Mouse (Mus musculus) B cell, adult 2 months (primary cell): ENCODE results near the gene Nr2f1.

Source experiments
- DNase-seq, 2 experiments: peaks; one replicate each; pipeline ENCODE4 v3.0.0; 2022

Nr2f1 gene

DNA sequence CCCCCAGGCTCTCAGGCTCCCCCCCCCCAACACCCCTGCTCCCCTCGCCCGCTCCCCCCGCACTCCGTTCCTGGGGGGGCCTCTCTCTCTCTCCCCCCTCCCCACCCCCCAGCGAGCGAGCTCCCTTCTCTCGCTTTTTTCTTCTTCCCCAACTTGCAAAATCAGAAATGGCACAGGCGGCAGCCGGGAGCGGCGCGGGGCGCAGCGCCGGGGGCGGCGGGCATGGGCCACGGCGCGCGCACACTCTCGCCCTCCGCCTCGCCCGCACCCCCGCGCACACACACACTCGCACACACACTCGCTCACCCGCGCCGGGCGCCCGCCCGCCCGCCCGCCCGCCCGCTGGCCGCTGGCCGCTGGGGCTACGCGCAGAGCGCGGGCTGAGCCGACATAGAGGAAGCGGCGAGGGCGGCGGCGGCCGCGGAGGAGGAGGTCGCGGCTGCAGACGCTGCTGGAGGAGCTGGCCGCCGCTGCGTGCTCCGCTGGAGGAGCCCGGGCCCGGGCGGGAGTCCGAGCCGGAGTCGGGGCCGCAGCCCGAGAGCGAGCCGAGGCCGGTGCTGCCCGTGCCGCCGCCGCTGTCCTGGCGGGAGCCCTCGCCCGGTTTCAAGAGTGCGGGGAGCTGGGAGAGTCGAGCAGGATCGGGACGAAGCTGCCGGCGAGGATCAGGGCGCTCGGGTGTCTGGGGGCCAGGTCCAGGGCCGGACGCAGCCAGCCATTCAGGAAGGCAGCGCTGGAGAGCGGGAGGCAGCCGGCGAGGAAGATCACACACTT is 501 bp downstream of the Nr2f1 start:
- no peak for DNase-seq

DNA sequence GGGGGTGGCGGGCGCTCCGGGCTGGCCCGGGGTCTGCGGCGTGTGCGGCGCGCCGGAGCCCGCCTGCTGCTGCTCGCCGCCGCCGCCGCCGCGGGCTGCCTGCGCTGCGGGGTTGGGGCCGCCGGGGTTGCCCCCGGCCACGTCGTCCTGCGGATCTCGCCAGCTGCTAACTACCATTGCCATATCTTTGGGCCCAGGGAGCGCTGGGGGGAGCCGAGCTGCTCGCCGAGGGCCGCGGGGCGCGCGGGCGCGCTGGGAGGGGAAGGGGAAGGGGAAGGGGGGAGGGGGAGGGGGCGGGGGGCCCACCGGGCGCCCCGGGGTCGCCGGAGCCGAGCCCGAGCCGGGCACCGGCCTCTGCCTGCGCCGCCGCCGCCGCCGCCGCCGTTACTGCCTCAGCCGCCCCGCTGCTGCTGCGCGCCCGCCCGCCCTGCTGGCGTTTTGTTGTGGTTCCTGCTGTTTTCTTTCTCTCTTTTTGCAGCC is 1.1 kb downstream of the Nr2f1 start:
- DNase-seq = no peak

DNA sequence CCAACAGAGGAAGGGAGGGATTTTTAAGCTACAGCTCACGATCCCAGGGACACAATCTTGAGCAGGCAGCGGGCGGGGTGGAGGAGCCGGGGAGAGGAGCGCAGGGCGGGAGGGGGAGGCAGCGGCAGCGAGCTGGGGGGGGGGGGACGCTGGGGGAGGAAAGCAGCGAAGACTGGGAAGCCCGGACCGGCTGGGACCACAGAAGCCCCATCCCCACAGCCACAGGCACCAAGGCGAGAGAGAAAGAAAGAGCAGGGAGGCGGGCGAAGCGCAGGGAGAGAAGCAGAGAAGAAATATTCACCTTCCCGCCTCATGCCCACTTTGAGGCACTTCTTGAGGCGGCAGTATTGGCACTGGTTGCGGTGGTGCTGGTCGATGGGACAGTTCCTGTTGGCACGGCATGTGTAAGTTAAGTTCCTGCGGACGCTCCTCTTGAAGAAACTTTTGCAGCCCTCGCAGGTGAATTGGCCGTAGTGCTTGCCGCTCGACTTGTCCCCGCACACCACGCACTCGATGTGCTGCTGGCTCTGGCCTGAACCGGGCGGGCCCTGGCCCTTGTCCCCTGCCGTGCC is 1.7 kb downstream of the Nr2f1 start:
- DNase-seq = no peak

DNA sequence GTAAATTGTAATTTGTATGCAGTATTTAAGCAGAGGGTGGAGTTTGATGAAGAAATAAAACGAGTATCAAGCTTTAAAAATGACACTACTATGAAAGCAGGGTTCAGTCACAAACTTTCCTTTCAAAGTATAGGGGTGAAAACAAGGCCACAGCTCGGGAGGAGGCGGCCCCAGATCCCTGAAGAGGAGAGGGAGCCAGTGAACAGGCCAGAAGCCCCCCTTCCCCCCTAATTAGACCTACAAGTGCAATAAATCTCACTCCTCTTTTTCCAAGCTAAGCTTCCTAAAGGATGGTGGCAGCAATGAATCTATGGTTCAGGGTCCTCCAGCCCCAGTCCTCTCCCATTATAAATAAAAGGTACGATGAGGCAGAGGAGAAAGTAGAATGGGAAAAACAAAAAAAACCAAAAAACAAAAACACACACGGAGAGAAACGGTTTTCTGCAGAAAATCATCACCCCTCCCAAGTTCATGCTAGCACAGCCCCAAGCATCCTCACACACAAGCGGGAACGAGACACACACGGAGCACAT is 2.2 kb downstream of the Nr2f1 start:
- DNase-seq = no peak

DNA sequence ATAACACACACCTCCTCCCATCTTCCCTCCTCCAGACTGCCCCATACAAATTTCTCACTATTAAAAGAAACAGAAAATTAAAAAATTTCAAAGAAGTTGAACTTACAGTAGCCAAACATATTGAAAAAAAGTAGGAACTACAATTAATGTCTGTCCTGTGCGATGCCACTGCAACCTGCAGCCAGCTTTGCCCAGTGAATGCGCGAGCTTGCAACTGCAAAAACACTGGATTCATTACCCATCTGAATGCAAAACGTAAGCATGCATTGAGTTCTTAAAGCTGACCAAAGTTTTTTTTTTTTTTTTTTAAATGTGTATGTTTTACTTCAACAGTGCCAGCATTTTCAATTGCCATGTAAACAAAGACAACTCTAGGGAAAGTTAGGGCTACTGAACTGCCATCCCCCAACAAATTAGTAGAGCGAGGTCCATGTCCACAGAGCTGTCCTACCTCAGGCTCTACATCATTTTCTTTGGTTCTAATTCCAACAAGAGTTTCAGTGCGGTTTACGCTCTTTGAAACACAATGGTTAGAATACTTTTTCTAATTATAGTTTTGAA is 3.2 kb downstream of the Nr2f1 start:
- DNase-seq = no peak

DNA sequence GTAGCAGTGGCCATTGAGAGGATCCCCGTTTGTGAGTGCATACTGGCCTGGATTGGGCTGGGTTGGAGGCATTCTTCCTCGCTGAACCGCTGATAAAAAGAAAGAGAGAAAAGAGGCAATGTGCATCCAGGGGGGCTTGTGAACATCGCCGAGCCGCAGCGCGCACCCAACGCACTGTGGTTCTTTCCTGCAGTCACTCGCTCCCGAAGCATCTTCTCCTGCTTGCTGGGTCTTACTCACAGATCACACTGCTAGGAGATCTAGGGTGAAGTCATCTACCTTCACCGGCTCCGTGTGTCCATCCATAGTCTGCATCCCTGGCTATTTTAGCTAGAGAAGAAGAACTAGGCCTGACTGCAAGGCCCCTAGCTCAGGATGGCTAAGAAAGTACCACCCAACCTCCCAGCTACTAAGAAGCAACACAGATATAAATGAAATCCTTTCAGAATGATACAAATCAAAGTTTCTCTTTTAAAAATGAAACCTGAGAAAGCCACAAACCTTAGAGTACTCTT is 3.9 kb downstream of the Nr2f1 start:
- DNase-seq = no peak

DNA sequence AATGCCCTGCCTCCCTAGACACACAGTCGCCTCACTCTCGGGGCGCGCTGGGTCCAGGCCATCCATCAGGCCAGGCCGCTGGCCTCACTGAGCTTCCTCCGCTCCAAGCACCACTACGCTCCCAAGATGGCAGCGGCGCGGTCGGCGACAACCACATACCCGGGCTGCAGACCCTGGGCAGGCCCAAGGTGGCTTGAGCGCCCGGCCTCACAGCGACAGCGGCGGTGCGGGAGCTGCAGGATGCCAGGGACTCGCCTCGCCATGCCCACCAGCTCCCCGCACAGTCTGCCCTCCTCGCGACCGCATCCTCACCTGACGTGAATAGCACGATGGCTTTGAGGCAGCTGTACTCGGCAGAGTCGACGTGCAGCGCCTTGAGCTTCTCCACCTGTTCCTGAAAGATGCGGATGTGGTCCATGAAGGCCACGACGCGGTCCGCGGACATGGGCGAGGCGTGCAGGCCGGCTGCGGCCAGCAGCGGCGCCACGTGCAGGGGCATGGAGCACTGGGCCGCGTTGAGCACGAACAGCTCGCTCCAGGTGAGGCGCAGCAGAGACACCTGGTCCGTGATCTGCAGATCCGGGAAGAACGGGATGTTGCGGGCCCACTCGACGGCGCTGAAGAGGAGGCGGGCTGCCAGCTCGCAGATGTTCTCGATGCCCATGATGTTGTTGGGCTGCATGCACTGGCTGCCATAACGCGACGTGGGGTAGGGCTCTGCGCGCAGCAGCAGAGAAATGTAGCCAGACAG is 4.5 kb downstream of the Nr2f1 start:
- no peak for DNase-seq

DNA sequence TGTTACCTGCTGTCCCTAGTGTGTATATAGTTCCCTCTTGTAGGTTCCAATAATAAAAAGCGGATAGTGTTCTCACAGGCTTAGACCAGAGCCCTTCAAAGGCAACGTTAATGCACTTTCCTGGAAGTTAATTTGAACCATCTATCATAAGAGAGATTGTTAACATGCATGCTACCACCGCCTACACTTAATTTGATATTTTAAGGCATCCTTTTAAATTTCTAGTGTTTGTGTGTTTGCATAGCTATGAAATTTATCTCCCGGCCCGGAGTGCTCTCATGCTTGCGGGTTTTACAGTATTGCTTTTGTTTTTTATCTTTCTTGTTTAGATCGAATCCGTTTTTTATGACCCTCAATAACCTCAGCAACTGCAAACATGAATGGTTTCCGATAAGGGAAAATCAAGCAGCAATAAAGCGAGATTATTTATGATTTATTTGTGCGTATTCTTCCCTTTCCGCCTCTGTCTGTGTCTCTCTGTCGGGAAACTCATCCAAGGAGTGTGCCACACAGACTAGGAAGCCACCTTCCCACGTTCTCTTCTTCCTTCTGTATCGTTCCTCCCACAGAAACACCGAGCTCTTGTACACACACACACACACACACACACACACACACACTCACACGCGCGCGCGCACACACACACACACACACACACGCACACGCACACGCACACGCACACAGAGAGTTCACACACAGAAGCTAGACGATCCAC is 5.3 kb downstream of the Nr2f1 start:
- DNase-seq = no peak

DNA sequence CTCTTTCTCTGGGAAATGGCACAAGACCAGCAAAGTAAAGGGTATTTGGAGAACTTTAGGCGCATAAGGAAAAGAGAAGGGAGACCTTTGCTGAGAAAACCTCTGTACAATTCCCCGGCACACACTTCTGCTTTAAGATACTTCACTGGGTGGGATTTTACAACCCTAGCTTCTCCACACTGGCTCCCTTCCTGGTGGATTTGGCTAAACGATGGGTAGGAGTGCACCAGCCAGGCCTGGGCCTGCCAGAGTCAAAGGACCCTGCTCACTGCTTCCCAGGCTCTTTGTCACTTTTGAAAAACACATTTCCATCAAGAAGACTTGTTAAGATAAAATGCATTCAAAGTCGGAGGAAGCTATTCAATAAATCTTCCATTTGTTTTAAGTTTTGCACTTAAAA is 6.3 kb downstream of the Nr2f1 start:
- DNase-seq = no peak

DNA sequence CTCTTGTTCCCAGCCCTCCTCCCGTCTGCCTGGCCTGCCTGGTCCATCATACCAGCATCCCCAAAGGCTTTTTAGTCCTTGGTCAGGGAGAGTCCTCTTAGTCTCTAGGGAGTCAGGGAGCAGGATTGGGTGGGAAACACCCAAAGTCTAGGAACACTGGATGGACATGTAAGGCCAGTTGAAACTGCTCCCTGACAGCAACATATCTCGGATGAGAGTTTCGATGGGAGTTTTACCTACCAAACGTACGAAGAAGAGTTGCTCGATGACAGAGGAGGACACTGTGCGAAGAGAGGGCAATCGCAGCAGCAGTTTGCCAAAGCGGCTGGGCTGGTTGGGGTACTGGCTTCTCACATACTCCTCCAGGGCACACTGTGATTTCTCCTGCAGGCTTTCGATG is 10.0 kb downstream of the Nr2f1 start:
- no peak for DNase-seq

DNA sequence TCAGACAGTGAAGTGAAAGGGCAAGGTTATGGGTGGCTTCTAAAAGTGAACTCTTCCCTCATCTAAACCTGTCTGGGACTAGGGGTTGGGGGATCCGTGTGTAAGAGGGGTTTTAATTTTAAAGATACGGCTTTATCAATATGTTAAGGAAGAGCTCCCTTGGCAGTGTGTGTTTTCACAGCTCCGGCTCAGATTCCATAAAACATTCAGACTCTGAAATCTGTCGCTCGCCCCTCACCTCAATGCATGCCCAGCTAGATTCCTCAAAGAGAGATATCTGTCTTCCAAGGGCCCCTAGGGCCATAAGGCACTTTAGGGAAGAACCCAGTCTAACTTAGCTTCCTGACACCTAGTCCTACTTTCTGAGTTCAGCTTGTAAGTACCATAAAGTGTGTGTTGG is 11.7 kb downstream of the Nr2f1 start:
- DNase-seq = no peak

DNA sequence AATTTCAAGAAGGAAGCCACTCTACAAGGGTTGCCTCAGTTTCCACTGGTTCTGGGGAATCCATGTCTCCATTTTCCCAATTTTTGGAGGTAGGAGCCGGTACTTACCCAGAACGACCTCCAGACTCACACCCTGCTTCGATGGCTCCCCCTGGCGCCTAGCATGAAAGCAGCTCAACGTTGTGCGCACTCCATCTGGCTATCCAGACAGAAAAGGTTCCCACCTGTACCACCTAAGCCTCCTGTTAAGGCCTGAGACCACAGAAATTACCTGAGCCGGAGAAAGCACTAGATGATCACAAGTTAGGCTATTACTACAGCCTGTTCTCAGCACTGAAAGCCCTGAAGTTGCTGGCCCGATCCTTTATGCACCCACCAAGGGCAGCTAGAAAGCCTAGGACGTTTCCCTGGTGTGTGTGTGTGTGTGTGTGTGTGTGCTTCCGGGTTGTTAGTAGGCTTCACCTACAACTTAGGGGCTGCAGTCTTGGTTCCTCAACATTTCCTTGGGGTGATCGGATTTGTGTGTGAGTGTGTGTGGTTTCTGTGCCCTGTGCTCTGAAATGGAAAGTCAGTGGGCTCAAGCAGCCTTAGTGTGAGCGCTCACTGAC is 13.1 kb downstream of the Nr2f1 start:
- no peak for DNase-seq

DNA sequence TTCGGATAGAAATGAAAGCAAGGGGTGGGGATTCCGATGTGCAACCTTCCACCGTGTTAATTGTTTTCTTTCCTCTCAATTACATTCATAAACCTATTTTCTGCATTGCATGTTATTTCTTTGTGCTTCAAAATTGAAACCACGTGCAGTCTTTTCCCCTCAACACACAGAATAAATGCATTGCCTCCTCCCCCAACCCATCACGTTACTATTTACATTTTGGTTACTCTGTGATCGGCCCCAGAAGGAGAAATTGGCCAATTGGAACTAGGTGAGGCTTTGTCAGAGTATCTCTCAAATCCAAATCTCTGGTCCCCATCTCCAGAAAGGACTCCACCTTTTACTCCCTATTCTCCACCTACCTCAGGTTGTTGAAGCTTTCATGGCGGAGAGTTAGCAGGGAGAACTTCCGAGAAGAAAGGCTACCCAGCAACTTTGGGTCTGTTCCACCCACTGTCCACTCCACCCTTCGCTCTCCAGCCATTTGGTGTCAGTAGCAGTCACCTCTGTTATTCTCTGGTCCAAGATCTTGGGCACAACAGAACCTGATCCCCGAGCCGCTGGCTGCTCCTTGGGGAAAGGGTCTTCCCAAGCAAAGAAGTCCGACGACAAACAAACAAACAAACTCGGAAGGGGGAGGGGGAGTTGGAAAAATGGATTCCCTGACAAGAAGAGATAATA is 14.6 kb downstream of the Nr2f1 start:
- DNase-seq = no peak

DNA sequence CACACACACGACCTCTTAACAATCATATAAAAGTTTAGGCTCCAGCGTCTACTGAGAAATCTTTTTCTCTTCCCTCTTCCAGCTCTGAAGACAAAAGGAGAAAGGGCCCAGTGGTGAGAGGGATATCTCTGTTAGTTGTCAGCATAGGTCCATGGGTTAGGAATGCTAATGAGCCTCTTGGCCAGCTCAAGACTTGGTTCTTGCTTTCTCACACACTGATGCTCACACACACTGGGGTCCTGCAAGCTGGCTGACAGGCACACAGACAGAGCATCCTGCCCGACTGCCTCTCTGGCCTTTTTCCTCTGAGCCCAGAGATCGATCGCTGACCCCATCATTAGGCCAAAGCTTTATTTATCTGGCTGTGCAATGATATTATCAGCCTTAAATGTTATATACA is 15.6 kb downstream of the Nr2f1 start:
- DNase-seq = no peak

DNA sequence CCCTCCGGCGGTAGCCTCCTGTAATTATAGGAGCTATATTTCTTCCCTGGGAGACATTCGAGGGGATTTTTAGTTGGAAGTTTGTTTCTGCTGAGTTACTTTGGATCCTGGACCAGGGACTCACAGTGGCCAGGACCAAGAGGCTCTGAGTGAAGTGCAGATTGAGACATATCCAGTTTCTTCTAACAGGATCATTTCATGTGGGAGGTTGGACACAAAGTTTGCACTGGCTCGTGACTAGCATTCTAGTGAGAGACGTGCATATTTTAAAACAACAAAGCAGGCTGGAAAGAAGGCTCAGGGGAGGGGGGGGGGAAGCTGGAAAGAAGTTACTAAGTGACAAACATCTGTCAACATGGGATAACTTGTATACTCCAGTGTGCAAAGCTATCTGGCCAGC is 16.6 kb downstream of the Nr2f1 start:
- DNase-seq = no peak

DNA sequence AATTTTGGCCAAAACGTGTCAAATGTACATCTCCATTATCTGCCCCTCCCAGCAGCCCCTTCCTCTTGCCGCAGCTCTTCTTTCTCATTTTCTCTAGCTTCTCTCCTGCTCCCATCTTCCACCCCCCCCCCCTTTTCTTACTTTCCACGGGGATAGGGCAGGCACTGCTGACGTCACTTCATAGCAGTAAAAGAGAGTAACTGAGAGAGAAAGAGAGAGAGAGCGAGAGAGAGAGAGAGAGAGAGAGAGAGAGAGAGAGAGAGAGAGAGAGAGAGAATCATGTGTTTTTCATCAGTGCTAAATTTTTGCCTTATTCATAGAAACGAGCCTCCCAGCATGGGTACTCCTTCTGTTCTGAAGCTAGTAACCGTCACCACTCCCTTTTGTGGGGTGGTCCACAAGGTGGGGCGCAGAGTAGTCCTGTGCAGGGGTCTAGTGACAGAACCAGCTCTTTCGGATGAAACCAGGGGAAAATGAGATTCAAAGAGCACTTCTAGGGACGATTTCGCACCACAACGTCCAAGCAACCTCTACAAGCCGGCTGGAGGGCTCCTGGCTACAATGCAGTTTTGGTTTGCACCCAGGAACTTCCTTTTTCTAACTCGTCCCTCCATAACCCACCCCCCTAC is 17.5 kb downstream of the Nr2f1 start:
- no peak for DNase-seq

DNA sequence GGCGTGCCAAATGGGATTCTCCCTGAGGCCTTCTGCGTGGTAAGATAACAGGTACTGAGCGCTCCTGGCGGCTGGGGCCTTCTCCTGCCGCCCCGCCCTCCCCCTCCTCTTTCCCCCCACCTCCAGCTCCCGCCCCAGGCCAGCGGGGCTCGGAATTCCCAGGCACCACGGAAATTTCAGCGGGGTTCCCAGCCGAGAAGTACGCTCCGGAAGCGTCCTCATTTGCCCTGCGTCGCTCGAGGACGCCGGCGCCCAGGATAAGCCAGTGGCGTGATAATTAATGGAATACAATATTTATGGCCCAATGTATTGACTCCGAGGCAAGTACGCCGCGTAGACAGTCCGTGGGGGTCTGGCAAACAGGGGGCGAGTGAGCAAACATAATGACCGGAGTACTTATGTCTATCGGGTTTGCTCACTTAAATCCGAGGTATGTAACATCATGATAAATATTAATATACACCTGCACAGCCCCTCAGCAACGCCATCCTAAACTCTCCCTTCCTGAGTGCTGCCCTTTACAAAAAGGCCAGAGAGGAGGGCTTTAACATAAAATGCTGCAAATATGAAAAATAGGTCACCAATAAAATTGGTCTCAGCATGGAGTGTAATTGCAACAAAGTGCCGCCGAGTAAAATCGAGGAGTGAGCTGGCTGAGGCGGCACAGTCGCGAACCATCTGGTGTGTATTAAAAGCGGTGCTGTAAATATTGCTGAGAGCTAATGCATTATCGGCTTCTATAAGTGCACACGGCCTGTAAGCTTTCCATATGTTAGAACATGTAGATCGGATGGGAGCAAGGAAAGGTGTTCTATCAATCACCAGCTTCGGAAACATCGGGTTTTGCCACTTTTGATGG is 18.3 kb downstream of the Nr2f1 start:
- DNase-seq = no peak

DNA sequence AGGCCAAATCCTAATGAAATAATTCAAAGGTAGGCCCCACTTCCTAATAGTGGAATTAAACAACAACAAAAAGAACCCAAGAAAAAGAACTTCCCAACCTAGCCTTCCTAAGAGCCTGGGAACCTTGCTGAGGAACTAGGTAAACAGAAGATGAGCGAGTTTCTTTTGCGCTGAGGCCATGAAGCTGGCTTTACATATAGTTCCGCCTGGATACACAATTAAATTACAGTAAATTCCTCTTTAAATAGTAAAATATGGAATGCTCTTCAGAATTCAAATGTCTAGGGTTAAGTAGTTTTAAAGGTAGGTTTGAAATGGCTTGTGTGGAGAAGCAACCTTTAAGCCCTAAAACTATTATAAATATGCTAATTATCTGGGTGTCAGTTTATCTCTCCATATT is 19.3 kb downstream of the Nr2f1 start:
- no peak for DNase-seq

DNA sequence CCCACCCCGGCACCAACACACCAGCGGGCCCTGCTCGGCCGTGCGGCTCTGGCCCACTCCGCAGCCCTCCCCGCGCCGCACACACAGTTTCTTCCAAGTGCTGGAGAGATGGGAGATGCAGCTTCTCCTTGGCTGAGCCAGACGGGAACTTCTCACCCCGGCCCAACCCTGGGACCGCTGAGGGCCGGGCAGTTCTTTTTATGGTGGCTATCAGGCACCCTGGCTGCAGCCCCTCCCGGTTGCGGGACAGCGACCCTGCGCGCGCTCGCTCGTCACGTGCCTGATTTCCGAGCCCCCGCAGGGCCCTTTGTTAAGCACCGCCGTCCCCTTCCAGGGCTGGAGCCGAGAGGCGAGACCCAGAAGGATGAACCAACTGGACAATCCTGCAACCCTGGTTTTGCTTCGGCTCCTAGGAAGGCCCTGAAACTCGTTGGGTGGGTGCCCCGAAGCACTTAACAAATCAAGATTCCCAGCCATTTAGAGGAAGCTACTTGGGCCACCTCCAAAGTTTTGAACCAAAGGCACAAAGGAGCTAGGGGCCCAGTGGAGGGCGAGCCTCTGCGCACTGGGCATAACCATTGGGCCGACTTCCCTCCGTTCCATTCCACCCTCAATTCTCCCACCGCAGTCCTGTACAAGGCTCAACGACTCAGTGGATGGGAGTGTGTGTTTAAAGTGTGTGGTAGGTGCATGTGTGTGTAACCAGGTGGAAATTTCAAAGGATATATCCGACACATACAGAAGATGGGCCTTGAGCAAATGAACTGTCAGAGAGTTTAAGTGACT is 20.1 kb downstream of the Nr2f1 start:
- DNase-seq = no peak
